Comparison of ENCODE assay signal across 10 mouse cellular contexts in genomic region chr13:112415896-112416295, GRCm38 (mm10). TPM values are rescaled to one million over a fixed set of nuclear protein-coding genes. Genes with fewer than 3 reads are reported as not detected.
DNase-seq lines count a peak whose midpoint lies in the region; ATAC-seq and TF ChIP-seq lines count a peak whose summit lies in the region.
"Had no signal": no experiment of that assay in that cellular context is flagged by ENCODE, and none has a peak within 500 bp of the region (broad histone marks: within the 10 kb centered on the region; RNA-seq: fewer than 3 reads in every experiment).

No protein-coding gene starts in this region.

- whole genome bisulfite sequencing in forebrain, embryonic 10.5 days, result 76% methylated on average over 6 of the region's 6 CpGs
- WGBS in forebrain, postnatal 0 days, result 81% methylated on average over 6 of the region's 6 CpGs
- WGBS in kidney, embryonic 15.5 days, result 83% methylated on average over 6 of the region's 6 CpGs
- 73% methylated on average over 6 of the region's 6 CpGs for WGBS in liver, embryonic 13.5 days (ENCODE audit: insufficient replicate concordance)

- H3K27me3 ChIP-seq in forebrain, embryonic 10.5 days (ENCODE audit: poor library complexity, severe bottlenecking), result no peaks in the 10 kb centered on the region
- no peaks in the 10 kb centered on the region for H3K27me3 ChIP-seq in forebrain, postnatal 0 days (ENCODE audit: insufficient read depth, low read length)
- no peaks in the 10 kb centered on the region for H3K27me3 ChIP-seq in kidney, embryonic 15.5 days
- no peaks in the 10 kb centered on the region for H3K27me3 ChIP-seq in liver, embryonic 13.5 days
- H3K27me3 ChIP-seq: Patski had no signal

- no peak overlapping the region for H3K4me3 ChIP-seq in forebrain, embryonic 10.5 days
- no peak overlapping the region for H3K4me3 ChIP-seq in forebrain, postnatal 0 days (ENCODE audit: low read depth, low read length)
- no peak overlapping the region for H3K4me3 ChIP-seq in kidney, embryonic 15.5 days (replicated peaks)
- H3K4me3 ChIP-seq in liver, embryonic 13.5 days (replicated peaks), result no peak overlapping the region
- no peak overlapping the region for H3K4me3 ChIP-seq in layer of hippocampus, adult 2 months

- H3K4me2 ChIP-seq in forebrain, postnatal 0 days (ENCODE audit: low read depth), result no peak overlapping the region
- H3K4me2 ChIP-seq in kidney, embryonic 15.5 days, result no peak overlapping the region
- no peak overlapping the region for H3K4me2 ChIP-seq in liver, embryonic 13.5 days

- no peaks in the 10 kb centered on the region for H3K36me3 ChIP-seq in forebrain, embryonic 10.5 days (replicated peaks)
- H3K36me3 ChIP-seq in forebrain, postnatal 0 days (ENCODE audit: insufficient read depth), result no peaks in the 10 kb centered on the region
- no peaks in the 10 kb centered on the region for H3K36me3 ChIP-seq in kidney, embryonic 15.5 days
- H3K36me3 ChIP-seq in liver, embryonic 13.5 days, result no peaks in the 10 kb centered on the region

- H3K4me1 ChIP-seq in forebrain, embryonic 10.5 days, result peaks cover 19% of the 10 kb centered on the region
- H3K4me1 ChIP-seq in forebrain, postnatal 0 days (ENCODE audit: insufficient read depth), result no peaks in the 10 kb centered on the region
- H3K4me1 ChIP-seq in kidney, embryonic 15.5 days, result peaks cover 20% of the 10 kb centered on the region
- H3K4me1 ChIP-seq in liver, embryonic 13.5 days (replicated peaks), result peaks cover 39% of the 10 kb centered on the region

- H3K27ac ChIP-seq in forebrain, embryonic 10.5 days, result peak overlapping the region; percentile 76
- H3K27ac ChIP-seq in forebrain, postnatal 0 days (ENCODE audit: low read depth, low read length), result no peak overlapping the region
- H3K27ac ChIP-seq in kidney, embryonic 15.5 days, result peak overlapping the region; percentile 72
- peak overlapping the region; percentile 53 for H3K27ac ChIP-seq in liver, embryonic 13.5 days
- H3K27ac ChIP-seq in layer of hippocampus, adult 2 months, result no peak overlapping the region

- DNase-seq in forebrain, embryonic 10.5 days (ENCODE audit: extremely low spot score, low spot score), result no peak
- no peak for DNase-seq in forebrain, postnatal 0 days
- no peak for DNase-seq in kidney, postnatal 10 days
- DNase-seq in ZHBTc4 (ENCODE audit: low read depth, low spot score), result peak; percentile 44
- no peak for DNase-seq in liver, embryonic 13.5 days
- DNase-seq in layer of hippocampus, adult 2 months (ENCODE audit: low spot score in 2 of 2), result no peak
- DNase-seq in cerebellum, postnatal 25 days, result no peak
- DNase-seq: lung, postnatal 10 days had no signal

- TF ChIP-seq CTCF in forebrain, postnatal 0 days (IDR thresholded peaks at IDR 0.05; ENCODE audit: low read depth), result no peak
- TF ChIP-seq CTCF in layer of hippocampus, adult 2 months (conservative IDR thresholded peaks at IDR 0.05), result no peak

- H3K9ac ChIP-seq in forebrain, postnatal 0 days, result no peak overlapping the region
- H3K9ac ChIP-seq in kidney, embryonic 15.5 days, result no peak overlapping the region
- no peak overlapping the region; the same call in 1 of the 2 replicates for H3K9ac ChIP-seq in liver, embryonic 13.5 days

- no peaks in the 10 kb centered on the region for H3K9me3 ChIP-seq in forebrain, embryonic 10.5 days
- no peaks in the 10 kb centered on the region for H3K9me3 ChIP-seq in forebrain, postnatal 0 days (ENCODE audit: low read length)
- no peaks in the 10 kb centered on the region for H3K9me3 ChIP-seq in kidney, embryonic 15.5 days (replicated peaks)
- no peaks in the 10 kb centered on the region for H3K9me3 ChIP-seq in liver, embryonic 13.5 days (replicated peaks)

- ATAC-seq in forebrain, postnatal 0 days, result no peak
- no peak for ATAC-seq in kidney, embryonic 15.5 days (replicated peaks; ENCODE audit: low FRiP score)
- no peak for ATAC-seq in liver, embryonic 13.5 days (ENCODE audit: low read depth)
- ATAC-seq: Patski had no signal

RNA-seq across cellular contexts. Expression of gene Il6st, which starts 48.0 kb away (rescaled TPM):
- polyA plus RNA-seq in forebrain, embryonic 10.5 days (2016; fragmentation: Nextera tagmentation; extraction: Ambion mirVana), result 20.1 and 20.4 TPM in 2 replicates
- 23.0 and 32.1 TPM in 2 replicates for total RNA-seq in forebrain, postnatal 0 days (2014; rRNA removed)
- polyA plus RNA-seq in forebrain, postnatal 0 days (2015; fragmentation: Nextera tagmentation; extraction: Ambion mirVana), result 8.8 and 14.9 TPM in 2 replicates
- 35.4 and 40.4 TPM in 2 replicates for polyA plus RNA-seq in kidney, embryonic 15.5 days (2015; fragmentation: Nextera tagmentation; extraction: Ambion mirVana)
- polyA plus RNA-seq in liver, embryonic 13.5 days (2015; fragmentation: Nextera tagmentation; extraction: Ambion mirVana), result 4.3 and 7.0 TPM in 2 replicates
- total RNA-seq in layer of hippocampus, adult 2 months (2021), result 10 to 100 TPM; 73.0 to 76.5 TPM

Comparison
In these comparisons a context has a peak if more than half of its experiments do, and no peak if none do; other contexts are left out.
1. H3K27ac ChIP-seq: peak in forebrain, embryonic 10.5 days (single experiment), kidney, embryonic 15.5 days (single experiment) and liver, embryonic 13.5 days (single experiment); none in forebrain, postnatal 0 days (single experiment) and layer of hippocampus, adult 2 months (single experiment).